Mouse (Mus musculus): ENCODE data around the gene Abcf3. TPM values are rescaled to one million over a fixed set of nuclear protein-coding genes. Genes with fewer than 3 reads are reported as not detected.

The Abcf3 gene
- polyA plus RNA-seq, 1 experiment from 2014 or later = 80.9 TPM

DNA sequence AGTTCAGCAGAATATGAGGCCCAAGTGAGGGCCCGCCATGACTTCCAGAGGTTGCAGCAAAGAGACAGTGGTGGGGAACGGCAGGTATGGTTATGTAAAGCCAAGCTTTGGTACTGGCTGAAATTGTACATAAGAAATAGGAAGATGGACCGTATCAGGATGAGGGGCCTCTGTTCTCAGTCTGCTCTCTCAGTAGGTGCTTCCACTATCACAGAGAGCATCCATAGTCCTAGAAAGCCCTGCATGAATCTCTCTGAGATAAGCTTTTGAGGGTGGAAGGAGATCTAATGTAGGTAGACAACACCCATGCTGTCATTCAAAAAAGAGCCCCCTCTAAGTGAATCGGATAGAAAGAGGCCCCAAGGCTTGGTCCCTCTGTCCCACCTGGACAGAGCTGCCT is 47.4 kb downstream of the Abcf3 start:
- H3K27ac ChIP-seq (ENCODE audit: low read length) = no peak overlapping the region
- peaks cover 18% of the 10 kb centered on the region for H3K27me3 ChIP-seq (ENCODE audit: control insufficient read depth, insufficient read depth, low read depth, low read length)
- no peak for ATAC-seq
- H3K4me3 ChIP-seq (ENCODE audit: low read depth, low read length) = no peak overlapping the region
- peaks cover 2% of the 10 kb centered on the region; the same call in 1 of the 2 replicates for H3K36me3 ChIP-seq (ENCODE audit: control insufficient read depth, insufficient read depth, low read length)
- H3K9ac ChIP-seq (ENCODE audit: low read depth, low read length) = no peak overlapping the region
- no peak overlapping the region for H3K4me2 ChIP-seq (ENCODE audit: low read length)
- H3K4me1 ChIP-seq (ENCODE audit: control insufficient read depth, insufficient read depth, low read length) = no peaks in the 10 kb centered on the region
- no peaks in the 10 kb centered on the region for H3K9me3 ChIP-seq (replicated peaks; ENCODE audit: control insufficient read depth, low read length, poor library complexity, severe bottlenecking)
- WGBS = 91% methylated on average over 4 of the region's 4 CpGs

DNA sequence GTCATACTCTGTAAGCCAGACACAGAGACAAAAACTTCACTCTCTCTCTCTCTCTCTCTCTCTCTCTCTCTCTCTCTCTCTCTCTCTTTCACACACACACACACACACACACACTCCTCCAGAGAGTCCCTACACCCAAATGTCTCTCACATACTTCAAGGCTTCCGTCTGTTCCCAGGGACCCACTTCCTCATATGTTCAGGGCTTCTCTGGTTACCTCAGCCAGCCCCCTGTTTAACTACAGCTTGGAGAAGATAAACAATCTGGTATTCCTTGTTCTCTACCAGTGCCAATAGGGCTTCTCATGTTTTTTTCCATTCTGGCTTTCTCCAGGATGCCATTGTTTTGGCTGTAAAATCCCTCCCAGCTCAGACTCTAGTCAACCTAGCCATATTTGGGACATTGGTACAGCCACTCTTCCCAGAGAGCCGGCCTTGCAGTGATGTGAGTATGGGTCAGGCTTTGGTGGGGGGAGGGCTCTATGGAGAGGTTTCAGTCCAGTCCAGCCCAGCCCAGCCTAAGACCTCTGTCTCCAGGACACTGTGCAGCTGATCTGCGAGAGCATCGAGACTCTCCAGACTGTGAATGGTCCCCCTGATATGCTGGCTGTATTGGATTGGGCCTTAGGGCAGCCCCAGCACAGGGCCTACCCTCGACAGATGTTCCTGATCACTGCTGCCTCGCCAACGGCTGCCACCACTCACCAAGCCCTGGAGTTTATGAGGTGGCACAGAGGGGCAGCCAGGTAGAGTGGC is 48.5 kb downstream of the Abcf3 start:
- WGBS = 74% methylated on average over 7 of the region's 7 CpGs
- no peak overlapping the region for H3K27ac ChIP-seq (ENCODE audit: low read length)
- no peak overlapping the region for H3K4me3 ChIP-seq (ENCODE audit: low read depth, low read length)
- H3K9me3 ChIP-seq (replicated peaks; ENCODE audit: control insufficient read depth, low read length, poor library complexity, severe bottlenecking) = no peaks in the 10 kb centered on the region
- no peak overlapping the region for H3K9ac ChIP-seq (ENCODE audit: low read depth, low read length)
- ATAC-seq = no peak
- H3K4me1 ChIP-seq (ENCODE audit: control insufficient read depth, insufficient read depth, low read length) = no peaks in the 10 kb centered on the region
- H3K27me3 ChIP-seq (ENCODE audit: control insufficient read depth, insufficient read depth, low read depth, low read length) = peaks cover 12% of the 10 kb centered on the region
- peaks cover 2% of the 10 kb centered on the region; the same call in 1 of the 2 replicates for H3K36me3 ChIP-seq (ENCODE audit: control insufficient read depth, insufficient read depth, low read length)
- H3K4me2 ChIP-seq (ENCODE audit: low read length) = no peak overlapping the region

DNA sequence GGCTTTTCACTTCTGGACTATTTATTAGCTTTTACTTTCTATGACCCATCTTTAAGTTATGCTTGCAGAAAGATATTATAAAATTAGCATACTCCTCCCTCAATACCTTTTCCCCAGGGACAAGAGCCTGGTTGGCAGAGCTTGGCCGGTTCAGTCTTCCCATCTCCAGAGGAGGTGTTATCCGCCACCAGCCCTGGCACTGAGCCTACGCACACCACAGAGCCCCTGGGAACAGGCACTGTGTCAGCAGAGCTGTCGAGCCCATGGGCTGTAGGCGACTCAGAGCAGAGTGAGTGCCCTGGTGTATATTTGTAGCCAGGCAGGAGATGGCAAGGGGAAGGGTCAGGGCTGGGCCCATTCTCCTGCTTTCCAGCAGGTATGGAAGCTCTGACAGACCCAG is 52.1 kb downstream of the Abcf3 start:
- Histone ChIP-seq H3K4me3 (ENCODE audit: low read depth, low read length) (no peak overlapping the region), H3K4me1 (ENCODE audit: control insufficient read depth, insufficient read depth, low read length) (no peaks in the 10 kb centered on the region), H3K9me3 (replicated peaks; ENCODE audit: control insufficient read depth, low read length, poor library complexity, severe bottlenecking) (no peaks in the 10 kb centered on the region), H3K27me3 (ENCODE audit: control insufficient read depth, insufficient read depth, low read depth, low read length) (no peaks in the 10 kb centered on the region), H3K4me2 (ENCODE audit: low read length) (no peak overlapping the region), H3K36me3 (ENCODE audit: control insufficient read depth, insufficient read depth, low read length) (peaks cover 16% of the 10 kb centered on the region), H3K9ac (ENCODE audit: low read depth, low read length) (no peak overlapping the region), H3K27ac (ENCODE audit: low read length) (no peak overlapping the region)
- 62% methylated on average over 5 of the region's 5 CpGs for WGBS
- no peak for ATAC-seq

DNA sequence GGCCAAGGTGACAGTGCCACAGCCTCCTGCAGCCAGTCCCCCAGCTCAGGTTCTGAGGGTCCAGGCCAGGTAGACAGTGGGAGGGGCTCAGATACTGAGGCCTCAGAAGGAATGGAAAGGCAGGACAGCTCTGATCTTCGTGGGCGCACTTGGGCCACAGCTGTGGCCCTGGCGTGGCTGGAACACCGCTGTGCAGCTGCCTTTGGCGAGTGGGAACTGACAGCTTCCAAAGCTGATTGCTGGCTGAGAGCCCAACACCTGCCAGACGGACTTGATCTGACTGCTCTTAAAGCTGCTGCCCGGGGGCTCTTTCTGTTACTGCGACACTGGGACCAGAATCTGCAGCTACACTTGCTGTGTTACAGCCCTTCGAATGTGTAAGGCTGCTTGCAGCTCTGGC is 56.3 kb downstream of the Abcf3 start:
- H3K27ac ChIP-seq (ENCODE audit: low read length) = no peak overlapping the region
- peaks cover 5% of the 10 kb centered on the region for H3K4me1 ChIP-seq (ENCODE audit: control insufficient read depth, insufficient read depth, low read length)
- 65% methylated on average over 9 of the region's 9 CpGs for WGBS
- no peak overlapping the region for H3K9ac ChIP-seq (ENCODE audit: low read depth, low read length)
- H3K9me3 ChIP-seq (replicated peaks; ENCODE audit: control insufficient read depth, low read length, poor library complexity, severe bottlenecking) = no peaks in the 10 kb centered on the region
- no peaks in the 10 kb centered on the region for H3K27me3 ChIP-seq (ENCODE audit: control insufficient read depth, insufficient read depth, low read depth, low read length)
- H3K4me2 ChIP-seq (ENCODE audit: low read length) = no peak overlapping the region
- peaks cover 33% of the 10 kb centered on the region for H3K36me3 ChIP-seq (ENCODE audit: control insufficient read depth, insufficient read depth, low read length)
- H3K4me3 ChIP-seq (ENCODE audit: low read depth, low read length) = no peak overlapping the region
- ATAC-seq = 0 out of 2 replicates have a peak, but pooled peaks have one; percentile 27

DNA sequence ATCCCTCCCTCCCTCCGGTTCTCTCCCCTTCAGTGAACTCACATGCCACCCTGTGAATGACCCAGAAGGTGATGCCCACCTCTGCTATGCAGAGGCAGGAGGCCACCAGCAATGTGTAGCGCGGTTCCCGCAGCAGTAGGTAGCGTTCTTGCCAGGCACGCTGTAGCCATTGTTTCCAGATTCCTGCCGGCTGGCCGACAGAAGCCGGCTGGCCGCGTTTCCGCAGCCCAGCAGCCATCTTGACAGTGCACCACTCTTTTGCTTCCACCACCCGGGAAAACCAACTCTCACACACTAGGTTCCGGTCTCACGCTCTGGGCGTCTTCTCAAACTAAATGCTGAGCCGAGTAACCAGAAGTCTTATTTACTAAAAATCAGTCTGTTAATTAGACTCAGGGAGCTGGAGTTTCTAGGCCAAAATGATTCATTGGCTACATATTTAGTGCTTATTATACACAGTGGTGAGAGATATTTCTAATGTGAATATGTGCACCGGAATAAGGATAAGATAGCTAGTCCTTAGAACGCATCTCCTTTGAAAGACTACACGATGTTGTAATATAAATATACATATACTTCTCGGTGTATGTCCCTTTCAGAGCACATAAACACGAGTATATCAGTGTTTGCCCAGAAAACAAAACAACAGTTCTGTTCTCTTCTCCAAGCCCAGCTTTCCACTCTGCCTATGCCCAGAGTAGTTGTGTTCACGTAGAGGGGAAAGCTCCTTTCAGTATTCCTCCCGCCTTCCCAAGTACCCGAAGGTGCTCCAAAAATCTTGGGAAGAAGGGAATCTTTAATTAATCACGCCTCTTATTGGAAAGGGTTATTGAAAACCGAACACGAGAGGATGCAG is 62.4 kb downstream of the Abcf3 start:
- no peaks in the 10 kb centered on the region for H3K9me3 ChIP-seq (replicated peaks; ENCODE audit: control insufficient read depth, low read length, poor library complexity, severe bottlenecking)
- no peaks in the 10 kb centered on the region for H3K27me3 ChIP-seq (ENCODE audit: control insufficient read depth, insufficient read depth, low read depth, low read length)
- peak overlapping the region; percentile 84 for H3K4me3 ChIP-seq (ENCODE audit: low read depth, low read length)
- under 1% methylated on average over 28 of the region's 28 CpGs for WGBS
- peaks cover 17% of the 10 kb centered on the region for H3K36me3 ChIP-seq (ENCODE audit: control insufficient read depth, insufficient read depth, low read length)
- H3K4me1 ChIP-seq (ENCODE audit: control insufficient read depth, insufficient read depth, low read length) = peaks cover 20% of the 10 kb centered on the region
- H3K9ac ChIP-seq (ENCODE audit: low read depth, low read length) = peak overlapping the region; percentile 95
- H3K4me2 ChIP-seq (ENCODE audit: low read length) = peak overlapping the region; percentile 89
- peak overlapping the region; percentile 89 for H3K27ac ChIP-seq (ENCODE audit: low read length)
- peak; percentile 79 for ATAC-seq

MicroRNAs encoded within 50 kb of the gene (microRNA counts, 519-probe panel; counts per million panel counts)
- 2,162 counts per million, percentile 61 among the panel's probes with 10 or more counts for microRNA mmu-miR-1224

Small RNA genes lying within 50 kb of the gene (microRNA-seq; reads per million reads assigned to microRNA genes)
- gene Mir1224 = 41.7 reads per million, percentile 44 among the genes with 10 or more reads in this experiment

Other genes with a start within 250 kb of the Abcf3 start
- 76.3 and 81.9 TPM in 2 replicates for gene Parl, start 246.2 kb upstream of the Abcf3 start, polyA plus RNA-seq (2015; fragmentation: Nextera tagmentation; extraction: Ambion mirVana)
- gene Cyp2ab1, start 223.2 kb upstream of the Abcf3 start, polyA plus RNA-seq (2015; fragmentation: Nextera tagmentation; extraction: Ambion mirVana) = not detected in 2 replicates
- gene Abcc5, start 122.2 kb upstream of the Abcf3 start, polyA plus RNA-seq (2015; fragmentation: Nextera tagmentation; extraction: Ambion mirVana) = 168 and 180 TPM in 2 replicates
- 95.0 and 97.1 TPM in 2 replicates for gene Eif2b5, start 49.8 kb upstream of the Abcf3 start, polyA plus RNA-seq (2015; fragmentation: Nextera tagmentation; extraction: Ambion mirVana)
- gene Dvl3, start 31.6 kb upstream of the Abcf3 start, polyA plus RNA-seq (2015; fragmentation: Nextera tagmentation; extraction: Ambion mirVana) = 36.2 and 38.0 TPM in 2 replicates
- 1,379 and 1,416 TPM in 2 replicates for gene Ap2m1, start 13.1 kb upstream of the Abcf3 start, polyA plus RNA-seq (2015; fragmentation: Nextera tagmentation; extraction: Ambion mirVana)
- gene Vwa5b2, start 40.9 kb downstream of the Abcf3 start, polyA plus RNA-seq (2015; fragmentation: Nextera tagmentation; extraction: Ambion mirVana) = 19.8 and 26.7 TPM in 2 replicates
- gene Eef1akmt4, start 63.0 kb downstream of the Abcf3 start, polyA plus RNA-seq (2015; fragmentation: Nextera tagmentation; extraction: Ambion mirVana) = 7.8 and 7.9 TPM in 2 replicates
- not detected in 2 replicates for gene Gm49333, start 63.0 kb downstream of the Abcf3 start, polyA plus RNA-seq (2015; fragmentation: Nextera tagmentation; extraction: Ambion mirVana)
- gene Alg3, start 63.2 kb downstream of the Abcf3 start, polyA plus RNA-seq (2015; fragmentation: Nextera tagmentation; extraction: Ambion mirVana) = 39.6 and 41.6 TPM in 2 replicates
- gene Camk2n2, start 72.7 kb downstream of the Abcf3 start, polyA plus RNA-seq (2015; fragmentation: Nextera tagmentation; extraction: Ambion mirVana) = 34.5 and 40.1 TPM in 2 replicates
- gene Ece2, start 81.3 kb downstream of the Abcf3 start, polyA plus RNA-seq (2015; fragmentation: Nextera tagmentation; extraction: Ambion mirVana) = 23.2 and 23.6 TPM in 2 replicates
- gene Psmd2, start 103.1 kb downstream of the Abcf3 start, polyA plus RNA-seq (2015; fragmentation: Nextera tagmentation; extraction: Ambion mirVana) = 365 and 371 TPM in 2 replicates
- 127 and 134 TPM in 2 replicates for gene Eif4g1, start 119.7 kb downstream of the Abcf3 start, polyA plus RNA-seq (2015; fragmentation: Nextera tagmentation; extraction: Ambion mirVana)
- 62.1 and 66.5 TPM in 2 replicates for gene Fam131a, start 144.7 kb downstream of the Abcf3 start, polyA plus RNA-seq (2015; fragmentation: Nextera tagmentation; extraction: Ambion mirVana)
- 83.0 and 88.0 TPM in 2 replicates for gene Polr2h, start 169.1 kb downstream of the Abcf3 start, polyA plus RNA-seq (2015; fragmentation: Nextera tagmentation; extraction: Ambion mirVana)
- 22.3 and 25.4 TPM in 2 replicates for gene Clcn2, start 169.2 kb downstream of the Abcf3 start, polyA plus RNA-seq (2015; fragmentation: Nextera tagmentation; extraction: Ambion mirVana)
- gene Chrd, start 184.6 kb downstream of the Abcf3 start, polyA plus RNA-seq (2015; fragmentation: Nextera tagmentation; extraction: Ambion mirVana) = 3.7 and 4.5 TPM in 2 replicates
- 1.5 TPM in 2 replicates for gene Thpo, start 185.9 kb downstream of the Abcf3 start, polyA plus RNA-seq (2015; fragmentation: Nextera tagmentation; extraction: Ambion mirVana)